In the genomic region with DNA sequence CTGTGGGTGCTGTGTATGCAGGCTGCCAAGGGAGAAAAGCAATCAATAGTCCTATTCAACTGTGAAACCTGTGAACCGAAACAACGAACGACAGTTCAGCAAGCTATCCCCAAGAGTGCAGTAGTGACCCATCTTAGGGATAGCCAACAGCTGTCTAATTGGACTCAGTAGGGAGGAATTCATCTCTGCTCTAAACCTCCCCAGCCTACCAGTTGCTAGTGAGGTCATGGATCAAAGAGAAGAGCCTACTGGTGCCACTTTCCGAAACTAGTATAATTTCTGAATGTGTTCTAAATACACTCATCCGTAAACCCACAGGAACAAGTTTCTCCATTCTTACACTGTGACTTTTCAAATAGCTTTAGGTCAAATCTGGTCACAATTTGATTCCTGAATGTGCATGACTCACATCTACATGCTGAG, we compare ENCODE assay signal across 12 mouse cellular contexts. TPM values are rescaled to one million over a fixed set of nuclear protein-coding genes. Genes with fewer than 3 reads are reported as not detected.
DNase-seq lines count a peak whose midpoint lies in the region; ATAC-seq lines count a peak whose summit lies in the region.
"Had no signal": no experiment of that assay in that cellular context is flagged by ENCODE, and none has a peak within 500 bp of the region (broad histone marks: within the 10 kb centered on the region; RNA-seq: fewer than 3 reads in every experiment).

No protein-coding gene starts in this region.

- no peak overlapping the region for H3K4me2 ChIP-seq in heart, embryonic 15.5 days
- H3K4me2 ChIP-seq in neural tube, embryonic 15.5 days = no peak overlapping the region
- H3K4me2 ChIP-seq: embryonic facial prominence, embryonic 12.5 days had no signal

- H3K27me3 ChIP-seq in heart, embryonic 15.5 days = no peaks in the 10 kb centered on the region
- H3K27me3 ChIP-seq in heart, embryonic 10.5 days (ENCODE audit: insufficient read depth, poor library complexity, severe bottlenecking) = no peaks in the 10 kb centered on the region
- H3K27me3 ChIP-seq in neural tube, embryonic 15.5 days (replicated peaks) = no peaks in the 10 kb centered on the region
- H3K27me3 ChIP-seq: embryonic facial prominence, embryonic 12.5 days had no signal

- no peaks in the 10 kb centered on the region for H3K4me1 ChIP-seq in heart, embryonic 15.5 days (replicated peaks)
- peaks cover 9% of the 10 kb centered on the region for H3K4me1 ChIP-seq in heart, embryonic 10.5 days
- H3K4me1 ChIP-seq in neural tube, embryonic 15.5 days = no peaks in the 10 kb centered on the region

- WGBS in heart, embryonic 15.5 days = 80% methylated on average over 5 of the region's 5 CpGs
- WGBS in heart, embryonic 10.5 days = 85% methylated on average over 5 of the region's 5 CpGs
- 51% methylated on average over 5 of the region's 5 CpGs for WGBS in neural tube, embryonic 15.5 days

- no peaks in the 10 kb centered on the region for H3K36me3 ChIP-seq in heart, embryonic 15.5 days
- H3K36me3 ChIP-seq in heart, embryonic 10.5 days = no peaks in the 10 kb centered on the region
- H3K36me3 ChIP-seq in neural tube, embryonic 15.5 days = no peaks in the 10 kb centered on the region
- H3K36me3 ChIP-seq: embryonic facial prominence, embryonic 12.5 days had no signal

- no peak for ATAC-seq in heart, embryonic 15.5 days (replicated peaks; ENCODE audit: insufficient number of reproducible peaks, insufficient read depth, low FRiP score, low read depth)
- peak; percentile 53; the same call in 1 of the 2 replicates for ATAC-seq in neural tube, embryonic 15.5 days (ENCODE audit: low FRiP score)
- ATAC-seq: intestine, embryonic 16.5 days had no signal

- H3K9me3 ChIP-seq in heart, embryonic 15.5 days (replicated peaks) = no peaks in the 10 kb centered on the region
- H3K9me3 ChIP-seq in heart, embryonic 10.5 days = no peaks in the 10 kb centered on the region
- no peaks in the 10 kb centered on the region for H3K9me3 ChIP-seq in neural tube, embryonic 15.5 days (replicated peaks)
- H3K9me3 ChIP-seq: embryonic facial prominence, embryonic 12.5 days had no signal

- no peak overlapping the region for H3K4me3 ChIP-seq in heart, embryonic 15.5 days
- H3K4me3 ChIP-seq in heart, embryonic 10.5 days = no peak overlapping the region
- H3K4me3 ChIP-seq in neural tube, embryonic 15.5 days (replicated peaks) = no peak overlapping the region
- H3K4me3 ChIP-seq: embryonic facial prominence, embryonic 12.5 days had no signal

- no peak overlapping the region for H3K9ac ChIP-seq in heart, embryonic 15.5 days
- H3K9ac ChIP-seq in neural tube, embryonic 15.5 days (replicated peaks) = no peak overlapping the region
- H3K9ac ChIP-seq: embryonic facial prominence, embryonic 12.5 days had no signal

- peak overlapping the region; percentile 16; the same call in 1 of the 2 replicates for H3K27ac ChIP-seq in heart, embryonic 15.5 days
- H3K27ac ChIP-seq in heart, embryonic 10.5 days = no peak overlapping the region
- no peak overlapping the region for H3K27ac ChIP-seq in neural tube, embryonic 15.5 days (replicated peaks)

- DNase-seq in heart, embryonic 10.5 days (ENCODE audit: low spot score) = no peak
- DNase-seq in neural tube, embryonic 10.5 days (ENCODE audit: extremely low spot score, low spot score) = no peak
- peak; percentile 30 for DNase-seq in fat pad, adult 2 months (ENCODE audit: extremely low read depth, low read depth, low spot score)
- no peak for DNase-seq in adrenal gland, adult 18-20 months (ENCODE audit: low spot score in 2 of 2)
- DNase-seq in testis, postnatal 10 days (ENCODE audit: low spot score) = no peak
- DNase-seq: cerebellum, adult 9-10 months; midbrain, embryonic 14.5 days had no signal

RNA-seq across cellular contexts. Expression of a gene that starts 8.9 kb away (rescaled TPM):
- polyA plus RNA-seq in heart, embryonic 15.5 days (2015; fragmentation: Nextera tagmentation; extraction: Ambion mirVana) = 1.0 and 1.7 TPM in 2 replicates
- 3.2 TPM in 2 replicates for polyA plus RNA-seq in heart, embryonic 10.5 days (2016; fragmentation: Nextera tagmentation; extraction: Ambion mirVana)
- polyA plus RNA-seq in neural tube, embryonic 15.5 days (2015; fragmentation: Nextera tagmentation; extraction: Ambion mirVana) = 21.5 and 21.9 TPM in 2 replicates
- total RNA-seq in adrenal gland, adult 18-20 months (2021) = 1 to 10 TPM; 2.3 TPM
- total RNA-seq: hematopoietic stem cell, adult 5-6 weeks had no signal
